Mouse (Mus musculus) E14TG2a.4 (cell line): ENCODE results near the gene Popdc2.

Experiments
- CTCF ChIP-seq: conservative IDR thresholded peaks from 2 replicates; pipeline ENCODE4 v1.5.1; 2014; ENCODE audit warnings: low read length
- NANOG ChIP-seq: IDR thresholded peaks from 2 replicates; pipeline ENCODE4 v1.6.1; 2014; ENCODE audit warnings: borderline replicate concordance, low read length, mixed read lengths
- POU5F1 ChIP-seq: IDR thresholded peaks from 2 replicates; pipeline ENCODE4 v1.6.1; 2014; ENCODE audit warnings: low read length, borderline replicate concordance

DNA sequence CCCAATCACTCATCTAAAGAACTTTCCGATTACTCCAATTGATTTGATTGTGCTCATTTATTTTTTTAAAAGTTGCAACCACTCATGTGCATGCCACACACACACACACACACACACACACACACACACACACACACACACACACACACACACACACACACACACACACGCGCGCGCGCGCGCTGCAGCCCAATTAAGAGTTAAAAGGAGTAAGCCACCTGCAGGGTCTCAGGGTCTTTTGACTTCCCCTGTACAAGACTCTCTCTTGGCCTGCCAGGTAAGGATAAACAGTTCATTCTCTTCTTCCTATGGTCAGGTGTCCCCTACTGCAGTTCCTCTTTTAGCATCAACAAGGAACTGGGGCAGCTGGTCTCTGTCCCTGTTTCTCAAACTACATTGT, 46.4 kb downstream of the Popdc2 start:
- TF ChIP-seq CTCF (no peak), POU5F1 (no peak), NANOG (no peak)
